Mouse (Mus musculus) forebrain, embryonic 11.5 days (tissue): ENCODE measurements around the gene Ptprd. TPM values are rescaled to one million over a fixed set of nuclear protein-coding genes. Genes with fewer than 3 reads are reported as not detected.

Source experiments
- ATAC-seq: fragments of 200-750 bp; cut with Nextera tagmentation; replicated peaks from 2 replicates; pipeline ENCODE4 v1.8.0; 2017; ENCODE audit warnings: moderate TSS enrichment; ENCODE audit not compliant: low FRiP score
- DNase-seq: peaks from one replicate; pipeline ENCODE4 v3.0.0-alpha.2; 2017; ENCODE audit warnings: low spot score
- H3K27ac ChIP-seq: fragments of 300-500 bp; sonication (generic); 2 replicates; pipeline ENCODE4 v1.5.1; 2014; ENCODE audit warnings: low read depth, low read length
- H3K27me3 ChIP-seq: fragments of 300-500 bp; sonication (generic); 2 replicates; pipeline ENCODE4 v1.6.1; 2014; ENCODE audit warnings: mild to moderate bottlenecking, low read length, mixed read lengths; ENCODE audit not compliant: control insufficient read depth, insufficient read depth
- H3K36me3 ChIP-seq: fragments of 300-500 bp; sonication (generic); 2 replicates; pipeline ENCODE4 v1.6.1; 2014; ENCODE audit warnings: mild to moderate bottlenecking, low read length, moderate library complexity, mixed read lengths; ENCODE audit not compliant: control insufficient read depth, insufficient read depth
- H3K4me1 ChIP-seq: fragments of 300-500 bp; sonication (generic); replicated peaks from 2 replicates; pipeline ENCODE4 v1.6.1; 2014; ENCODE audit warnings: low read length, mixed read lengths; ENCODE audit not compliant: control insufficient read depth, insufficient read depth
- H3K4me2 ChIP-seq: fragments of 300-500 bp; sonication (generic); 2 replicates; pipeline ENCODE4 v1.6.1; 2014; ENCODE audit warnings: low read depth, mild to moderate bottlenecking, low read length, moderate library complexity, mixed read lengths; ENCODE audit not compliant: severe bottlenecking
- H3K4me3 ChIP-seq: fragments of 300-500 bp; sonication (generic); 2 replicates; pipeline ENCODE4 v1.5.1; 2014; ENCODE audit warnings: low read depth, low read length
- H3K9ac ChIP-seq: fragments of 300-500 bp; sonication (generic); 2 replicates; pipeline ENCODE4 v1.6.1; 2014; ENCODE audit warnings: low read length
- H3K9me3 ChIP-seq: fragments of 300-500 bp; sonication (generic); 2 replicates; pipeline ENCODE4 v1.6.1; 2016; ENCODE audit warnings: low read length, mixed read lengths; ENCODE audit not compliant: control insufficient read depth
- WGBS: fragments of 180-500 bp; shearing (Covaris S2); extraction: QIAGEN DNeasy Blood & Tissue Kit; methylation state at CpG from one replicate; pipeline ENCODE4 v1.1.7; 2014; 5-methylcytosine and 5-hydroxymethylcytosine counted together
- polyA plus RNA-seq: library from polyadenylated mRNA; unstranded; fragments of >200 nt; fragmentation: Nextera tagmentation; extraction: Ambion mirVana; gene quantifications from 2 replicates; pipeline ENCODE4 v1.2.1, GENCODE M21; 2014

Ptprd gene
- polyA plus RNA-seq, 1 experiment from 2014 or later = 30.1 TPM

DNA sequence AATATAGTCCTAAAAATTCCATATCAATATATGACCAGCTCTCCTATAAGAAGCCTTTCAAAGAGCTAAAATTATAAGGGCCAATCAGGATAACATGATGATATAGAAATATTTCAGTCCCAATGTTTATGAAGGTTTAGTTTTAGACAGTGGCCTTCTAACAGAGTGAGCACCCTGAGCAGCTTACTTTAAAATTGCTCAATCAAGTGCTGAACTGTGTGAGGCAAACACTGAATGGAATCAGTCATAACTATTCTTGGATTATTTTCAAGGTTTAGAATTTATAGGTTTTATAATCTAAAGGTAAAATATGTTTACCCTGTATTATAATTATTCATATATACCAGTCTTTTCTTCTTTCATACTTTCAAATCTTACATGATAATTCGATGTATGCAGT lies 134.7 kb downstream of the Ptprd start:
- H3K4me1 ChIP-seq = no peaks in the 10 kb centered on the region
- no peaks in the 10 kb centered on the region for H3K9me3 ChIP-seq
- no peak overlapping the region for H3K27ac ChIP-seq
- no peaks in the 10 kb centered on the region for H3K27me3 ChIP-seq
- H3K36me3 ChIP-seq = no peaks in the 10 kb centered on the region
- 94% methylated on average over 1 of the region's 1 CpGs for WGBS
- H3K9ac ChIP-seq = no peak overlapping the region
- ATAC-seq (no peak), DNase-seq (no peak)
- no peak overlapping the region for H3K4me2 ChIP-seq
- H3K4me3 ChIP-seq = no peak overlapping the region

DNA sequence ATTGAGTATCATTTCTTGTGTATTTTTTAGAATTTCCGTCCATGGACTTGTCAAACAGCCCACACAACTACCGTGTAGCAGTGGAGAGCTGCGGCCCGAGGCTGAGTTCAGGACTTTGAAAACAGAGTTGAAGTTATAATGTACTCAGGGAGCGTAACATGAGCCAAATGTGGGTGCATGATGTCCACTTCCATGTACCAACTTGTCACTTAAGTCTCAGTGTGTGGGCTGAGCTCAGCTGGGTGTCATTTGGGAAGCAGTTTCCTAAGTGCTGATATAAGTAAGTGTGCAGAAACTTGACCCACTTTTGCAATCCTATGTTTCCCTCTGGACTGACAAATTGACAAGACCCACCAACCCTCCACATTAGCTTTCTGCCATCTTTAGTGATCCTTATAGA lies 173.4 kb downstream of the Ptprd start:
- no peaks in the 10 kb centered on the region for H3K4me1 ChIP-seq
- no peak overlapping the region for H3K4me2 ChIP-seq
- H3K9ac ChIP-seq = no peak overlapping the region
- ATAC-seq (no peak), DNase-seq (no peak)
- no peaks in the 10 kb centered on the region for H3K36me3 ChIP-seq
- H3K4me3 ChIP-seq = no peak overlapping the region
- whole genome bisulfite sequencing = 80% methylated on average over 5 of the region's 5 CpGs
- no peaks in the 10 kb centered on the region for H3K27me3 ChIP-seq
- H3K9me3 ChIP-seq = no peaks in the 10 kb centered on the region
- H3K27ac ChIP-seq = no peak overlapping the region

DNA sequence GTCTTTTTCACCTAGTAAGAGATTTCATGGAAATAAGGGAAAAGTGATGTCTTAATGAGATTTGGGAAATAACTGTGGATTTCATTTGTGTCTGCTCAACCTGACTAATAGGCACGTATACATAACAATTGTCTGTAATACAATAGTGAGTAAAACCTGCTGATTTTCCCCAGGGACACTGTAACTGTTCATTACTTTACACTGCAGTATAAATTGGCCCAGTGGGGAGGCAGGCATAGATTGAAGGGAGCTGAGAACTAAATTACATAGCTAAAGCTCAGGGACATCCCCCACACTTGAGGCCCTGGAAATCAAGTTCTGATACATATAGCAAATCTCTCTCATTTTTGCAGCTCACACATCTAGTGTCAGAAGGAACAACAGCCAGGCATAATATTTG lies 209.7 kb downstream of the Ptprd start:
- Histone ChIP-seq H3K4me3 (no peak overlapping the region), H3K4me2 (no peak overlapping the region), H3K36me3 (no peaks in the 10 kb centered on the region), H3K27me3 (no peaks in the 10 kb centered on the region), H3K27ac (no peak overlapping the region), H3K4me1 (no peaks in the 10 kb centered on the region), H3K9me3 (no peaks in the 10 kb centered on the region), H3K9ac (no peak overlapping the region)
- ATAC-seq (0 out of 2 replicates have a peak, but pooled peaks have one; percentile 39), DNase-seq (no peak)
- WGBS = 28% methylated on average over 1 of the region's 1 CpGs

DNA sequence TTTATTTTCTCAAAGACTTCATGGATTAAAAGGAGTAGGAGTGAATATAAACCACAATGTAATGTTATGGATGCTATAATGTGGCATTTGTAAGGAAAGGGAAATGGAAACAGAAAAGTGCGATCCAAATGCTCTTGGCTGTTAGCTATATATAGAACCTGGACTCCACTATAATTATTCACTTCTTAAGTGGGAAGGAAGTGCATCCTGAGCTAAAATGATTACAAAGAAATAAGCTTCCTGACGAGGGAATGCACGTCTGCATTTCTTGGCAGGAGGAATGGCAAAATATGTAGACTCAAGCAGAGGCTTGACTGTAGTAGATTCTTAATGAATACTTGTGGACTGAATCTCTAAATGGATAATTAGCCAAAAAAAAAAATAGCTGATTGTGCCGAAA lies 219.1 kb downstream of the Ptprd start:
- no peaks in the 10 kb centered on the region for H3K36me3 ChIP-seq
- no peaks in the 10 kb centered on the region for H3K27me3 ChIP-seq
- DNase-seq (no peak), ATAC-seq (no peak)
- H3K27ac ChIP-seq = no peak overlapping the region
- no peaks in the 10 kb centered on the region for H3K4me1 ChIP-seq
- no peak overlapping the region for H3K9ac ChIP-seq
- no peak overlapping the region for H3K4me3 ChIP-seq
- 91% methylated on average over 4 of the region's 4 CpGs for WGBS
- H3K9me3 ChIP-seq = no peaks in the 10 kb centered on the region
- H3K4me2 ChIP-seq = no peak overlapping the region

DNA sequence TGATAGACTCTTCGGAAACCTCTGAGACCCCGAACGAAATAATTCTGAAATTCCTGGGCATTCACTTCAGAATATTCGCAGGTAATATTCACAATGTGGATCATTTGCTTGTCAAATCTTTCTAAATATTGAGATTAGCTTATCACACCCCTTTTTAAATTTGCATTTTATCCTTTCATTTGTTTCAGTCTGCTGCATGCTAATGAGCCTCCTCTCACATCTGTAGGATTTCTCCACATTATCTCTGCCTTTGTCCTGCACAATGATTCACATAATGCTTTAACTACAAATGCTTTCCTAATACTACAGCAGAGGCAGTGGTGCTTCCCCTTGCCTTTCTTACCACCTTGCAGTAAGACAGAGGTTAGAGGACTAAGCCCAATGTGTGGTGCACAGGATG lies 229.7 kb downstream of the Ptprd start:
- no peaks in the 10 kb centered on the region for H3K36me3 ChIP-seq
- DNase-seq (no peak), ATAC-seq (no peak)
- H3K9ac ChIP-seq = no peak overlapping the region
- 0 out of 2 replicates have a peak overlapping the region, but pooled peaks have one; percentile 41 for H3K27ac ChIP-seq
- 90% methylated on average over 4 of the region's 4 CpGs for WGBS
- no peaks in the 10 kb centered on the region for H3K27me3 ChIP-seq
- H3K9me3 ChIP-seq = no peaks in the 10 kb centered on the region
- no peak overlapping the region for H3K4me3 ChIP-seq
- H3K4me1 ChIP-seq = no peaks in the 10 kb centered on the region
- H3K4me2 ChIP-seq = no peak overlapping the region

DNA sequence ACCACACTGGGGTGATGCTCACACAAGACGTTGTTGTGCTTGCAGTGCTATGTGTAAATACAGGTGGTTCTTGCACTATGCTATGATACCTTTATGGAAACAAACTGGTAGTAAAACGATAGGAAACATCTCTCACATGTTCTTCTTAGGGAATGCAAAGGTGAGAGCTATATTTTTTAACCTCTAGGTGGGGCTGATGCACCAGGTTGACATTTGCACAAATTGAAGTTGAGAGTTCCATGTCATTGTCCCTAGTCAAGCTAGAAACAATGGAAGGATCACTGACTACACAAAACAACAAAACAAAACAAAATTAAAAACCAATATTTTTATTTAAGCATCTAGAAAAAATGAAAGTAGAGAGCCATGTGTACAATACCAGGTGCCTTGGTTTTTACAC lies 250.1 kb downstream of the Ptprd start:
- 18% methylated on average over 2 of the region's 2 CpGs for WGBS
- DNase-seq = no peak
- Histone ChIP-seq H3K36me3 (no peaks in the 10 kb centered on the region), H3K4me1 (no peaks in the 10 kb centered on the region), H3K4me2 (no peak overlapping the region), H3K9me3 (no peaks in the 10 kb centered on the region), H3K27ac (no peak overlapping the region), H3K27me3 (no peaks in the 10 kb centered on the region), H3K9ac (no peak overlapping the region), H3K4me3 (no peak overlapping the region)
- ATAC-seq = 0 out of 2 replicates have a peak, but pooled peaks have one; percentile 33

DNA sequence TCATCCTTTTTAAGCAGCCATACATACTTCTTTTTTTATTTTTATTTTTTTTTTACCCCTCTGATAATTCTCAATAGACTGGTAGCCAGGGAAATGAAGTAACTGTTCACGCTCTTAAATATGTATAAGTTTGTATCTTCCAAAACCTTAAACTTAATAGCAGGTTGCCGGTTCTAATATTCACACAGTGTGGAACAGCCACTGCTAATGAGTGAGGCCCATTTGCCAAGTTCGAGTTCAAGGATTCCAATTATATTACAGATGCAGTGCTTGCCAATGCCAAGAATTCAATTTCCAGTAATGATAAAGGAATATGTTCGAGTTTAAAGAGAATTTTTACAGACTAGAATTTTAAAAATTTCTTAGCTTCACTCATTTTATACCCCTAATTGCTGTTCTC lies 322.3 kb downstream of the Ptprd start:
- H3K4me1 ChIP-seq = no peaks in the 10 kb centered on the region
- no peak overlapping the region for H3K4me3 ChIP-seq
- ATAC-seq = no peak
- no peak overlapping the region for H3K4me2 ChIP-seq
- no peaks in the 10 kb centered on the region for H3K9me3 ChIP-seq
- no peak overlapping the region for H3K9ac ChIP-seq
- DNase-seq = no peak
- no peaks in the 10 kb centered on the region for H3K27me3 ChIP-seq
- no peaks in the 10 kb centered on the region for H3K36me3 ChIP-seq
- no peak overlapping the region for H3K27ac ChIP-seq
- WGBS = 83% methylated on average over 4 of the region's 4 CpGs

DNA sequence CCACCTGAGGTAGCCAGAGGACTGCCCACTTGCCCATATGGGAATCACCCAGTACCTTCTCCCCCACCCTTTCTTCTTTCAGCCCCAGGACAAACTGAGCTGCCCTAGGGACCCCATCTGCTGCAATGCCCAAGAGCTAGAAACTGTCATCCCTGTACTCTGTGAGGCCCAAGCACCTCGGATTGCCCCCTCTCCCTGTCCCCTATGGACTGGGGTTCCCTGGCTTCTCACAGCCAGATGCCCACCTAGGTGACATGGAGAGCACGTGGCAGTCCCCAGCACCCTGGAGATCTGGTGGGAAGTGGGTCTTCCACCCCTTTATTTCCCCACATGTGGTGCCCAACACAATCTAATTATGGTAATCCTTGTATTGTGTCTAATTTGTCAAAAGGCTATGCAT lies 331.5 kb downstream of the Ptprd start:
- Histone ChIP-seq H3K9me3 (no peaks in the 10 kb centered on the region), H3K9ac (no peak overlapping the region), H3K4me1 (no peaks in the 10 kb centered on the region), H3K4me3 (no peak overlapping the region), H3K27me3 (no peaks in the 10 kb centered on the region), H3K4me2 (no peak overlapping the region), H3K27ac (no peak overlapping the region), H3K36me3 (no peaks in the 10 kb centered on the region)
- ATAC-seq (0 out of 2 replicates have a peak, but pooled peaks have one; percentile 24), DNase-seq (no peak)
- 32% methylated on average over 2 of the region's 2 CpGs for WGBS

DNA sequence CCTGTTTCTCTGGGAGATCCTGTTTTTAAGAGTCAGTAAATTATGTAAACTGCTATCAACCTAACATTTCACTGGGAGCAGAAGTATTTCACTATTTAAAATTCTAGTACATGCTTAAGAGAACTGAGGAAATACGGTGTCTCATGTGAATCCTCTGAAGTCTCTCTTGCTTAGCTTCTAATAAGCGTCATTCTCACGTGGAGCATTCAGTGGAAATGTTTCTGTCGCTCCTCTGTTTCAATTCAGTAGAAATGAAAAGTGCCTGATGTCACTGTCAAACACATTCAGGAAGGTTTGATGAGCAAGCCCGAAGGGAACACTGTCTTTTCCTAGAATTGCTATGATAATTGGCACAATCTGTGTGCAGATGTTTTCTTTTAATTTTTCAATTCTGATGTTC lies 350.5 kb downstream of the Ptprd start:
- WGBS = 83% methylated on average over 5 of the region's 5 CpGs
- no peak overlapping the region for H3K4me2 ChIP-seq
- H3K4me1 ChIP-seq = no peaks in the 10 kb centered on the region
- no peak overlapping the region for H3K4me3 ChIP-seq
- no peak overlapping the region for H3K27ac ChIP-seq
- no peak for ATAC-seq
- no peaks in the 10 kb centered on the region for H3K9me3 ChIP-seq
- no peaks in the 10 kb centered on the region for H3K27me3 ChIP-seq
- DNase-seq = no peak
- no peak overlapping the region for H3K9ac ChIP-seq
- H3K36me3 ChIP-seq = no peaks in the 10 kb centered on the region
